Mouse (Mus musculus): ENCODE results near the gene Nradd. TPM values are rescaled to one million over a fixed set of nuclear protein-coding genes. Genes with fewer than 3 reads are reported as not detected.

Nradd gene
- 27.2 and 27.6 TPM in 2 replicates for polyA plus RNA-seq (2015; fragmentation: Nextera tagmentation; extraction: Ambion mirVana)

DNA sequence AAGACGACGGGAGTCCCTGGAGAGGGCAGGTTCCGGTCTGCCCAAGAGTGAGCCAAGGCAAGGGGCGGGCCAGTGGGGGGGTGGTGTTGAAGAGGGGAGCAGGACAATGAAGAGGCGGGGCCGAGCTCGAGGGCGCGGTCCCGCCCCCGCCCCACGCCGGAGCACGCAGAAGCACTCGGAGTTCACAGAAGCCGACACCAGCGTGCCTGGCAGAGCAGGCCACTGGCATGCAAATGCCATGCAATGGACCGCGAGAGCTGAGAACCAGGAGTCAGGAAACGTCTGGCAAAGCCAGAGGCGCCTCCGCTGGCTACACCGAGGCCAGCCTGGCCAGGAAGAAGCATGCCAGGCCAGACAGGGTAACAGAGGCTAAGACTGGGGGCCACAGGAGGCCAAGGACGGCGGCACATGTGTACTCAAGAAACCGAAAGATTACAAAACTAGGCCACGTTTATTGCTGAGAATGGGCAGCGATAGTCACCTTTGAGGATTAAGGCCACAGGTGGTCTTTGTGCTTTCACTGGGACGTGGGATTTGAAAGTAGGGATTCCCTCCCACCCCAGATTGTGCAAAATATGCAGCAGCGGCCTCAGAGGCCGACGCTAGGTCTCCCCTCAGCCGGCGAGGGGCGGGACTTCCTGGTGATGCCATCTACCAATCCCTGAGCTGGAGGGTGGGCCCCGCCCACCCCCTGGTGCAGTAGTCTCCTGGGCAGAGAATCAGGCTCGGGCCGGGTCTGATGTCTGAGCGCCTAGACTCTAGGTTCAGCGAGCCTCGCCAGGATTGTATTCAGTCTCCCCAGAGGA, at the start of gene Nradd:
TSS of gene Nradd (minus strand) at position 92 of the 806 bp plus-strand sequence.
- 2% methylated on average over 41 of the region's 41 CpGs for WGBS
- H3K36me3 ChIP-seq (ENCODE audit: control insufficient read depth, insufficient read depth, low read length) = 0 out of 2 replicates have a peak, but pooled peaks cover 4% of the 10 kb centered on the region

DNA sequence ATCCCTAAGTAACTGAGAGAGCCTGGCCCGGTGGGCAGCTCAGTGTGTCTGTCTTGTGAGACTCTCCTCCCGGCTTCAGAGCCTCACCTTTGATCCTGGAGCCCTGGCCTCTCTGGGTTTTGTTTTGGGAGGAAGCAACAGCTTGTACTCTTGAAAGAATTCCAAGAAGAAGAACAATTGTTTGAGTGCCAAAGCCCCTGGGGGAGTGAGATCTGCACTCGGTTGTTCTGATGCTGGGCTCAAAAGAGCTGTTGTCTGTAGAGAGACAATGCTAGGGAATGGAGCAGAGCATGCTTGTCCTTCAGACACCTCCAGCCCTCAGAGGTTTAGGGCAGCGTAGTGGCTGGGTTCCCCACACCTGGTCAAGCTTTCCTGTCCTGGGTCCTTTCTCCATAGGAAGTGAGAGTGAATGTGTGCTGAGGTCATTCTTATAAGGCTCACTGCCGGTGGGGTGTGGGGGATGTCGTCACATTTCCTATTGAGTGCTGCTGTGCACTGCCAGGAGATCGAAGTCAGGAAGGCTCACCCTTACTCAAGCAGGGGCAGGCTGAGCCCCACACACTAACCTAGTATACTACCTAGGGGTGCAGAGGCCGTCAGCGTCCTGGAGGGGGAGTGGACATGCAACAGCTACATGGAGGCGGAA, 49.0 kb upstream of the Nradd start:
- WGBS = 59% methylated on average over 10 of the region's 10 CpGs
- Histone ChIP-seq H3K27me3 (ENCODE audit: control insufficient read depth, insufficient read depth, low read length) (no peaks in the 10 kb centered on the region), H3K9me3 (replicated peaks; ENCODE audit: control insufficient read depth, low read length) (no peaks in the 10 kb centered on the region), H3K4me1 (ENCODE audit: control insufficient read depth, insufficient read depth, low read length) (peaks cover 41% of the 10 kb centered on the region), H3K27ac (ENCODE audit: low read length) (peak overlapping the region; percentile 9; the same call in 1 of the 2 replicates), H3K4me3 (replicated peaks; ENCODE audit: low read length) (no peak overlapping the region), H3K9ac (ENCODE audit: low read length) (0 out of 2 replicates have a peak overlapping the region, but pooled peaks have one; percentile 49), H3K36me3 (ENCODE audit: control insufficient read depth, insufficient read depth, low read length) (no peaks in the 10 kb centered on the region), H3K4me2 (ENCODE audit: low read depth, low read length) (no peak overlapping the region)
- ATAC-seq (ENCODE audit: insufficient read depth, low FRiP score) = no peak

More for the DNA sequence above, at the start of gene Nradd:
- Histone ChIP-seq H3K4me3 (replicated peaks; ENCODE audit: low read length) (peak within 1 kb of the TSS; percentile 61), H3K9ac (ENCODE audit: low read length) (peak within 1 kb of the TSS; percentile 81), H3K27me3 (ENCODE audit: control insufficient read depth, insufficient read depth, low read length) (no peaks in the 10 kb centered on the region), H3K9me3 (replicated peaks; ENCODE audit: control insufficient read depth, low read length) (no peaks in the 10 kb centered on the region), H3K4me1 (ENCODE audit: control insufficient read depth, insufficient read depth, low read length) (peaks cover 12% of the 10 kb centered on the region; the same call in 1 of the 2 replicates), H3K4me2 (ENCODE audit: low read depth, low read length) (peak within 1 kb of the TSS; percentile 89), H3K27ac (ENCODE audit: low read length) (peak within 1 kb of the TSS; percentile 80)
- ATAC-seq (ENCODE audit: insufficient read depth, low FRiP score) = peak; percentile 94

- Histone ChIP-seq H3K36me3 (ENCODE audit: control insufficient read depth, insufficient read depth, low read length) (no peaks in the 10 kb centered on the region), H3K9ac (ENCODE audit: low read length) (0 out of 2 replicates have a peak overlapping the region, but pooled peaks have one; percentile 49), H3K4me1 (ENCODE audit: control insufficient read depth, insufficient read depth, low read length) (peaks cover 37% of the 10 kb centered on the region), H3K27ac (ENCODE audit: low read length) (peak overlapping the region; percentile 9; the same call in 1 of the 2 replicates), H3K4me2 (ENCODE audit: low read depth, low read length) (no peak overlapping the region), H3K9me3 (replicated peaks; ENCODE audit: control insufficient read depth, low read length) (no peaks in the 10 kb centered on the region), H3K4me3 (replicated peaks; ENCODE audit: low read length) (no peak overlapping the region), H3K27me3 (ENCODE audit: control insufficient read depth, insufficient read depth, low read length) (no peaks in the 10 kb centered on the region)
- WGBS = 61% methylated on average over 7 of the region's 7 CpGs
- 0 out of 2 replicates have a peak, but pooled peaks have one; percentile 19 for ATAC-seq (ENCODE audit: insufficient read depth, low FRiP score)
These were observed 48.3 kb upstream of the Nradd start for GRCm38 (mm10) chr9:110672462-110673106.

DNA sequence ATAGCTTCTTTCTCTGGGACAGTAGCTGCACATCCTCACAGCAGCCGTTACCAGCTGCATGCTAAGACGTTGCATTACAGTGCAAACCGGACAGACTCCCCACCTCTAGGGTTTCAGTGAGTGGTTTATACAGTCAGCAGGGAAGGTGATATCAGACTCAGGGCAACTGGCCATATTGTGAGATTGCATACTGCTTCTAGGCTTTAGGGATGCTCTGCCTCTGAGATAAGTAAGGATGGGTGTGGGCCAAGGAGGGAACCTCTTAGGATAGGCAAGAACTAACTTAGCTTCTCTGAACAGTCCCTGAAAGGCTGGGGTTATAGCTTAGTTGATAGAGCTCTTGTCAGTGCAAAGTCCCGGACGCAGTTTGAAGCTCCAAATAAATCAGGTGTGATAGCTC, 45.5 kb upstream of the Nradd start:
- no peaks in the 10 kb centered on the region for H3K9me3 ChIP-seq (replicated peaks; ENCODE audit: control insufficient read depth, low read length)
- H3K27me3 ChIP-seq (ENCODE audit: control insufficient read depth, insufficient read depth, low read length) = no peaks in the 10 kb centered on the region
- no peak overlapping the region for H3K4me2 ChIP-seq (ENCODE audit: low read depth, low read length)
- no peak overlapping the region for H3K9ac ChIP-seq (ENCODE audit: low read length)
- H3K4me1 ChIP-seq (ENCODE audit: control insufficient read depth, insufficient read depth, low read length) = peaks cover 47% of the 10 kb centered on the region
- no peak for ATAC-seq (ENCODE audit: insufficient read depth, low FRiP score)
- 77% methylated on average over 5 of the region's 5 CpGs for WGBS
- H3K27ac ChIP-seq (ENCODE audit: low read length) = no peak overlapping the region
- no peak overlapping the region for H3K4me3 ChIP-seq (replicated peaks; ENCODE audit: low read length)
- H3K36me3 ChIP-seq (ENCODE audit: control insufficient read depth, insufficient read depth, low read length) = no peaks in the 10 kb centered on the region

DNA sequence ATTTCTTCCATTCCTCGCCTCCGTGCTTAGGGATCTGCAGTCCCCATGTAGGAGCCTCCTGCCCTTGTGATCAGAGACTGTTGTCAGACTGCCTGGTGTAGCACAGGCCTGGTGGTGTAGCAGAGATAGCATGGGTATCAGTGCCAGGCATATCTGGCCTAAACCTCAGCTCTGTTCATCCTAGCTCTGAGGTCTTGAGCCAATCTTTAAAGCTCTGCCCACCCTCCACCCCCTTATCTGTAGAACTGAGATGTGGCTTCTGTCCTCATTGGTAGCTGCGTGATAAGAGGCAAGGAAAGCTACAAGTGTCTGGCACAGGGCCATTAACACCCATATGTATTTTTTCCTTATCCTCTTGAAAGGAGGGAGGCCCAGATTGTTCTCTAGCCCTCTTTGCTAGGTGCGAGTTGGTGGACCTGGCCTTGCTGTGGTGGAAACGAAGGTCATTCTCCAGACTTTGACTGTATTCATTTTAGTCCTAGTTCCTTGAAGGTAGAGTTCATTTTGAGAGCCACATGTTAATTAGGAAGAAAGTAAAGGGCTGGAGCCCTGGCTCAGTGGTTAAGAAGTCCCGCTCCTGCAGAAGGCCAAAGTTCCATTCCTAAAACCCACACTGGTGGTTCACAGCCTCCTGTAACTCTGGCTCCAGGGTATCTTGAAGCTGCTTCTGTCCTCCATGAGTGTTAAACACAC, 44.5 kb upstream of the Nradd start:
- Histone ChIP-seq H3K27ac (ENCODE audit: low read length) (peak overlapping the region; percentile 72), H3K4me1 (ENCODE audit: control insufficient read depth, insufficient read depth, low read length) (peaks cover 43% of the 10 kb centered on the region), H3K36me3 (ENCODE audit: control insufficient read depth, insufficient read depth, low read length) (no peaks in the 10 kb centered on the region), H3K9me3 (replicated peaks; ENCODE audit: control insufficient read depth, low read length) (no peaks in the 10 kb centered on the region), H3K27me3 (ENCODE audit: control insufficient read depth, insufficient read depth, low read length) (no peaks in the 10 kb centered on the region), H3K4me2 (ENCODE audit: low read depth, low read length) (no peak overlapping the region), H3K4me3 (replicated peaks; ENCODE audit: low read length) (no peak overlapping the region), H3K9ac (ENCODE audit: low read length) (no peak overlapping the region)
- peak; percentile 60; the same call in 1 of the 2 replicates for ATAC-seq (ENCODE audit: insufficient read depth, low FRiP score)
- WGBS = 71% methylated on average over 6 of the region's 6 CpGs

DNA sequence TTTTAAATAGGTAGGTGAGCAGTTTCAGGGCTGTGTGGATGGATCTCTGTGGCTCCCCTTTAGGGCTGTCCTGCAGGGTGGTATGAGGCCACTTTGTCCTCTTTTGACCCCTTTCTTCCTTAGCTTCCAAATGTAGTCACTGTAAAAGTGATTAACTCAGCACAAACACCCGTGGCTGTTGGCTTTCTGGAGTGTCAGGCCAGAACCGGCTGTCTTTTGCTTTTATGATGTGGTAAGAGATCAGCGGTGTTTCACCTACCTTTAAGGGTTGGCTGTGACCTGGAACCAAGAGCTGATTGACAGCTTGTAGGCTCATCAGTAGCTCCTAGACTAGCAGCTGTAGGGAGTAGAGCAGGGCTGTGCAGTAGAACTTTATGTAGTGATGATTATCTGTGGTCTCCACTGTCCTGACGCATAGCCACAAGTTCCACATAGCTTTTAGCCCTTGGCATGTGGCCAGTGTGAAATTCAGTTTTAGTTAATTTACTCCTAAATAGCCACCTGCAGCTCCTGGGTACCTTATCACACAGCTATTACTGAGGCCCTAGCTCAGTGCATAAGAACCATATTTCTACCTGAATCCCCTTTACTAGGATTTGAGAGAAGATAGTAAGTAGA, 43.1 kb upstream of the Nradd start:
- 51% methylated on average over 4 of the region's 4 CpGs for WGBS
- 0 out of 2 replicates have a peak overlapping the region, but pooled peaks have one; percentile 6 for H3K27ac ChIP-seq (ENCODE audit: low read length)
- ATAC-seq (ENCODE audit: insufficient read depth, low FRiP score) = no peak
- no peak overlapping the region for H3K4me3 ChIP-seq (replicated peaks; ENCODE audit: low read length)
- H3K9ac ChIP-seq (ENCODE audit: low read length) = no peak overlapping the region
- no peaks in the 10 kb centered on the region for H3K27me3 ChIP-seq (ENCODE audit: control insufficient read depth, insufficient read depth, low read length)
- H3K9me3 ChIP-seq (replicated peaks; ENCODE audit: control insufficient read depth, low read length) = no peaks in the 10 kb centered on the region
- H3K4me2 ChIP-seq (ENCODE audit: low read depth, low read length) = no peak overlapping the region
- no peaks in the 10 kb centered on the region for H3K36me3 ChIP-seq (ENCODE audit: control insufficient read depth, insufficient read depth, low read length)
- peaks cover 32% of the 10 kb centered on the region for H3K4me1 ChIP-seq (ENCODE audit: control insufficient read depth, insufficient read depth, low read length)

DNA sequence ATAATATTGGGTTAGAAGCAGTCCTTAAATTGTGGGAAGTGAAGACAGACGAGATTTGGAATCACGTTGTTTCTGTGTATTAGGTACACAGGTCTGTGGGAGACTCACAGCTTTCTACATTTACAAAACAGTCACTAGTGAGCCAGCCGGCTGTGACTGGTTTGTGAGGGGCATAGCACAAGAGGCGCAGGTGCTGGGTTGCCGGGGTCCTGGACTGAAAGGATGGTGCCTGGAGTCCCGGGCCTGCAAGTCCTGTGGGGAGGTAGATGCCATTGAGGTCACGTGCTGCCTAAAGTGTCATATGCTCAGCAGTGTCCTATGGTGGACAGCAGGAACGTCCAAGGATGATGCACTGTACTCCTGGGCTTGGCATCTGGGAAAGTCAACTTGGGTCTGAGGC, 42.1 kb upstream of the Nradd start:
- Histone ChIP-seq H3K9ac (ENCODE audit: low read length) (no peak overlapping the region), H3K27ac (ENCODE audit: low read length) (peak overlapping the region; percentile 66)
- ATAC-seq (ENCODE audit: insufficient read depth, low FRiP score) = no peak

DNA sequence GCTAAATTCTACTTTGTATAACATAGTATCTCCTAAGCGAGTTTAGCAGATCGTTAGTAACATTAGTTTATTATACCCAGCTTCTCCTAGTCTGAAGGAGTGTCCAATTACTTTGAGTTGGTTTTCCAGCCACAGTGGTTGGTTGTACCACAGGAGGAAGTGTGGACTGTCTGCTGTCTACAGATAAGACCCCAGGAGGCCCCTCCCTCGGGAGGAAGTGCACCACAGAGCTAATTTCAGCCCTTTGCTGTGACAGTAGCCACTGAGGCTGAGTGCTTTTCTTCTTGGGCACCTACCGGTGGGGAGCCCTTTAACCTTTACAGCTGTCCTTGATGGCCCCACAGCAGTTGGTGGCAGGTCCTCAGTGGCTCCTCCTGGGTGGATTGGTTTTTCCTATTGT, 41.7 kb upstream of the Nradd start:
- peak; percentile 65; the same call in 1 of the 2 replicates for ATAC-seq (ENCODE audit: insufficient read depth, low FRiP score)
- H3K4me1 ChIP-seq (ENCODE audit: control insufficient read depth, insufficient read depth, low read length) = peaks cover 33% of the 10 kb centered on the region
- H3K9me3 ChIP-seq (replicated peaks; ENCODE audit: control insufficient read depth, low read length) = no peaks in the 10 kb centered on the region
- 22% methylated on average over 4 of the region's 4 CpGs for WGBS
- H3K27me3 ChIP-seq (ENCODE audit: control insufficient read depth, insufficient read depth, low read length) = no peaks in the 10 kb centered on the region
- peak overlapping the region; percentile 25; the same call in 1 of the 2 replicates for H3K4me2 ChIP-seq (ENCODE audit: low read depth, low read length)
- no peak overlapping the region for H3K4me3 ChIP-seq (replicated peaks; ENCODE audit: low read length)
- H3K36me3 ChIP-seq (ENCODE audit: control insufficient read depth, insufficient read depth, low read length) = no peaks in the 10 kb centered on the region
- peak overlapping the region; percentile 33; the same call in 1 of the 2 replicates for H3K9ac ChIP-seq (ENCODE audit: low read length)
- peak overlapping the region; percentile 66 for H3K27ac ChIP-seq (ENCODE audit: low read length)

More for the DNA sequence above, 42.1 kb upstream of the Nradd start:
- no peaks in the 10 kb centered on the region for H3K9me3 ChIP-seq (replicated peaks; ENCODE audit: control insufficient read depth, low read length)
- peak overlapping the region; percentile 25; the same call in 1 of the 2 replicates for H3K4me2 ChIP-seq (ENCODE audit: low read depth, low read length)
- H3K27me3 ChIP-seq (ENCODE audit: control insufficient read depth, insufficient read depth, low read length) = no peaks in the 10 kb centered on the region
- WGBS = 52% methylated on average over 8 of the region's 8 CpGs
- H3K4me3 ChIP-seq (replicated peaks; ENCODE audit: low read length) = no peak overlapping the region
- H3K4me1 ChIP-seq (ENCODE audit: control insufficient read depth, insufficient read depth, low read length) = peaks cover 33% of the 10 kb centered on the region
- H3K36me3 ChIP-seq (ENCODE audit: control insufficient read depth, insufficient read depth, low read length) = no peaks in the 10 kb centered on the region
